Mouse (Mus musculus): ENCODE measurements at regions not wholly inside any gene's neighbourhood (a gene's known extent, or its start where the extent isn't known, plus 50 kb on each side); places are given as distances from the start of the nearest gene placed in this dataset.

GRCm38 (mm10) chr8:11099591-11099855 is 91.3 kb upstream of the Irs2 start:
- no peak for TF ChIP-seq CTCF (conservative IDR thresholded peaks at IDR 0.05; ENCODE audit: insufficient read depth, insufficient read length, low read depth, low read length)
- TF ChIP-seq POLR2A (IDR thresholded peaks at IDR 0.05; ENCODE audit: low read depth, low read length): no peak
